Comparison of ENCODE assay signal across 13 mouse cellular contexts in genomic region chr7:24687519-24687918, GRCm38 (mm10). TPM values are rescaled to one million over a fixed set of nuclear protein-coding genes. Genes with fewer than 3 reads are reported as not detected.
"Had no signal": no experiment of that assay in that cellular context is flagged by ENCODE, and none has a peak within 500 bp of the region (broad histone marks: within the 10 kb centered on the region; RNA-seq: fewer than 3 reads in every experiment).

No protein-coding gene starts in this region.

RNA-seq across cellular contexts. Expression of gene Tex101, which starts 11.0 kb away (rescaled TPM):
- polyA plus RNA-seq: neural tube, embryonic 12.5 days; neural tube, embryonic 13.5 days; neural tube, embryonic 14.5 days; neural tube, embryonic 15.5 days; small intestine, adult 2 months; spleen, adult 2 months; stomach, embryonic 14.5 days; stomach, embryonic 15.5 days; stomach, embryonic 16.5 days; thymus, postnatal 0 days; urinary bladder, adult 2 months had no signal

RNA-seq across cellular contexts. Expression of gene BC049730, which starts 21.5 kb away (rescaled TPM):
- polyA plus RNA-seq: neural tube, embryonic 12.5 days; neural tube, embryonic 13.5 days; neural tube, embryonic 14.5 days; neural tube, embryonic 15.5 days; small intestine, adult 2 months; spleen, adult 2 months; stomach, embryonic 14.5 days; stomach, embryonic 15.5 days; stomach, embryonic 16.5 days; stomach, postnatal 0 days; thymus, adult 2 months; thymus, postnatal 0 days; urinary bladder, adult 2 months had no signal

RNA-seq across cellular contexts. Expression of gene Gm4763, which starts 39.2 kb away (rescaled TPM):
- polyA plus RNA-seq: neural tube, embryonic 12.5 days; neural tube, embryonic 13.5 days; neural tube, embryonic 14.5 days; neural tube, embryonic 15.5 days; small intestine, adult 2 months; spleen, adult 2 months; stomach, embryonic 14.5 days; stomach, embryonic 15.5 days; stomach, embryonic 16.5 days; stomach, postnatal 0 days; thymus, adult 2 months; urinary bladder, adult 2 months had no signal

RNA-seq across cellular contexts. Expression of gene Lypd3, which starts 51.2 kb away (rescaled TPM):
- polyA plus RNA-seq: spleen, adult 2 months had no signal
